Mouse (Mus musculus): ENCODE data around the gene Scfd1.
A peak's percentile ranks its signal among the peaks of the same experiment; 100 is the strongest.

Gene Scfd1

DNA sequence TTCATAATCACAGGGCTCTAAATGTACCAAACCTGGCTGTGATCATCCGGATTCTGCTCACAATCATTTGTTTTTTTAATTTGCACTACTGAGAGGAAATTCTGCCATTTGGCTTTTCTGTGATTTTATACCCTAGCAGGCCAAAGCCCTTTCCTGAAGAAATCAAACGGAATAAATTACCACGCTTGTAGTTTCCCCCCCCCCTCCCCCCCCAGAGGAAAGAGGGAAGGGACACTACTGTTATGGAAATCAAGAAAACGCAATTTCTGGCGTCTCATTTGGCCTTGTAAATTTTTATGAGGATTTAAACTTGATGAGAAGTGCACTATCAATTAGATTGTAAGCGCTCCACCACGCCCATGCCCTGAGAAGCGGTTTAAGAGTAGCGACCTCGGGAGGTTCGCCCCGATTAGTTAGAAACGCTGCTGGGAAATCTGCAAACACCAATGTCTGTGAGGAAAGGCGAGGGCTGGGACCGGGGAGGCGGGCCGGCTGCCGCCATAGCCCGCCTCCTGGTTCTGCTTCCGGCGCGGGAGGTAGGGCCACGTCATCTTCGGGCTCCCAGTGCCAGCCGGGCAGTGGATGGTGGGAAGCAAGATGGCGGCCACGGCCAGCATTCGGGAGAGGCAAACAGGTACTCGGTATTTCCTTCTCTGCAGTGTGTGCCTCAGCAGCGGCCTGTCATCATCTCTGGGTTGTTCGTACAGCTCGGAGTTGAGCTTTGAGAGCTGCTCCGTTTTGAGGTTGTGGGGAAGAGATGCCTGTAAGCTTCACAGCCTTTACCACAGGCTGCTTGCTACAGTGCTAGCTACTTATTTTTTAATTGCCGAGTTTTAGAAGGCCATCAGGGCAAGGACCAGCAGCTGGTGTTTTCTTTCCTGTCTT lies at the start of gene Scfd1:
Scfd1 (plus strand) TSS at position 508 of the 885 bp plus-strand sequence.
- DNase-seq (ENCODE audit: low spot score): peak; percentile 90

DNA sequence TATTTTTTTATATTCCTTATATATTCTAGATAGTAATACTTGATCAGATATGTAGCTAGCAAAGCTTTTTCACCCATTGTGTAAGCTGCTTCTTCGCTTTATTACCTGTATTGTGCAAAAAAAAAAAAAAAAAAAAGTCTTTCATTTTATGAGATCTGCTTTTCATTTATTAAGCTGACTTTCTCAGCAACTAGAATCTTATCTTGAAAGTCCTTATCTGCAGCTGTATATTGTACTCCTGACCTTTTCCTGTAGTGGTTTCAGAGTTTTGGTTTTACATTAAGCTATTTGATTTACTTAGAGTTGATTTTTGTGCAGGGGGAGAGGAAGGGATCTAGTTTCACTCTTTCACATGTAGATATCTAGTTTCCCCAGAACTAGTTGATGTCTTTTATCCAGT lies 40.3 kb upstream of the Scfd1 start:
- no peak for DNase-seq (ENCODE audit: low spot score)

DNA sequence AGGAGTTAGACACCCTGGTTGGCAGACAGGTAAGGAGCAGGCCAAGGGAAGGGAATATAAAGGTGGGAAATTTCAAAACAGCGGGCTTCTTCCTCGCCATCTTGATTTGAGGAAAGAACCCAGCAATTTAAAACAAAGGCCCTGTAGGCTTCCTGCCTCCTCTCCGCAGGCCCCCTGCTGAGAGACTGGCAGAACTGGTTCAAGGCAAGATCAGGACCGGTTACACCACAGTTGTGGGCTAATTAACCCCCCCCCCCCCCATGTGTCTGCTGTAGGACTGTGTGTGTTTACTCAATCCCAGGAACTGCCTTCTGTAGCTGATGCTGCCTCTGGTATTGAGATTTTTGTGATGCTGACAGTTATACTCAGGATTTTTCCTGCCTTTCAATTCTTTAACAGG lies 31.2 kb upstream of the Scfd1 start:
- DNase-seq (ENCODE audit: low spot score): no peak

DNA sequence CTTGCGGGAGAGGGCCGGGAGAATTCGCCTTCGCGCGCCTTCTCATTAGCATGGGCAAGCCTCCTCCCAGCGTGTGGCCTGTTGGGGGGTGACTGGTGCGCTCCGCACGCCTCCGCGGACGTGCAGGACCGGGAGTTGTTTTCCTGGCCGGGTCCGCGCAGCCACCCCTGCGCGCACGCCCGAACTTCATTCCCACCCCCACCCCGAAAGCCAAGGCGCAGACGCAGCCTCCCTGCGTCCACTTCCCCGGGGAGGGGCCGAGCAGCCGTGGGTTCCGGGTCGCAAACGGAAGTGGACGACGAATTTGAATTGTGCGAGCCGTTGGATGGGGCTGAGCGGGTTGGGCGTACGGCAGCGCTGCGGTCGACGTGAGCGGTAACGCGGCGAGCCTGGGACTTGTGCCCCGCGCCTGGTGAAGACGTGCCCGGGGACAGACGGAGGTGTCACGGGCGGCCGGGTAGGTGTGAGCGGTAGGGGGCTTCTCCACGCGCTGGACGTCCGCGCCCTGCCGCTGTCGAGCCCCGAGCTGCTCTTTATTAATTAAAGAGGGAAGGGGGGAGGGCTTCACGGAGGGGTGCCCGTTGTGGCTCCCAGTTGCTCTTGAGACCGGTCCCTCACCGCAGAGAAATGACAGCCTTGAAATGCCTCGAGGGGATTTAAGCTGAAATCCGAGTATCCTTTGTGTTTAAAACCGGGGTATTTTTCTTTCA lies 29.2 kb upstream of the Scfd1 start, which contains the start of gene G2e3:
G2e3 (plus strand) TSS at position 74 of the 710 bp plus-strand sequence.
- peak; percentile 72 for DNase-seq (ENCODE audit: low spot score)

DNA sequence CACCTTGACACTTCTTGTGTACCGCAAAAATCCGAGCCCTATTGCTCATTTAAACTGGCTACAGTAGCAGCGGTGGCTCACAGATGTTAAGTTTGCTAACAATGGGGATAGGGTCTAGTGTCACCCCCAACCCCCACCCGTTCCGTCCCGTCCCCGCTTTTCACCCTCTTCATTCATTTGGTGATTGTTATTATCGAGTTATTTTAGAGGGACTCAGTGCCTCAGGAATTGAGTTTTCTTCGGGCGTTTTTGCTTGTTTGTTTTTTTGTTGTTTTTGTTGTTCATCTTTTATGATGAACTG lies 28.7 kb upstream of the Scfd1 start:
- no peak for DNase-seq (ENCODE audit: low spot score)

DNA sequence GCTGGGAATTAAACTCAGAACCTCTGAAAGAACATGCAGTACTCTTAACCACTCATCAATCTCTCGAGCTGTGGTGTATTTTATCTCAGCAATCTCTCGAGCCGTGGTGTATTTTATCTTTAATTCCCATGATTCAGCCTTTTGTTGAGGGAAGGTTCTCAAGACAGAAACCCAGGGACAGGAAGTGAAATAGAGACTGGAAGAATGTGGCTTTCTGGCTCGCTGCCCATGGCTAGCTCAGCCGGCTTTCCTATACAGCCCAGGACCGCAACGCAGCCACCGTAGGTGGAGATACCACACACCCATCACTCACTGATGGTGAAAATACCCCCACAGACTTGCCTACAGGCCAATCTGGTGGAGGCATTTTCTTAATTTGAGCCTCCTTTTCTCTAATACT lies 22.0 kb upstream of the Scfd1 start:
- no peak for DNase-seq (ENCODE audit: low spot score)

DNA sequence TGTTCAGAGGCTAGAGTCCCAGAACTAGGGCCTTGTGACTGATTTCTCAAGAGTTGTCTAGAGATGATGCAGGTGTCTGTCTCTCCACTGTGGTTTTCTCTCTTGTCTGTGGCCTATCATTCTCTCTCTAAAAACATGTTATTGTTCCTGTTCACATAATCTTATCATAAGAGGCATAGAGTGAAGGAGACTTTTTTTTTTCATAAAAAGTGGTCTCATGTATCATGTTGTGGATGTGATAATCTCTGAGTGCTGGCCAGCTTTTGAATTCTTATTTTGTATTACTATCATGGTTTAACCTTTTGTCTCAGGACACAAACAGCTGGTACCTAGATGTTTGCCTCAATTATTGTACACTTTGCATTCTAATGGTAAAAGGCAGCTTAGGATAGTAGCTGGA lies 16.0 kb upstream of the Scfd1 start:
- DNase-seq (ENCODE audit: low spot score): no peak

DNA sequence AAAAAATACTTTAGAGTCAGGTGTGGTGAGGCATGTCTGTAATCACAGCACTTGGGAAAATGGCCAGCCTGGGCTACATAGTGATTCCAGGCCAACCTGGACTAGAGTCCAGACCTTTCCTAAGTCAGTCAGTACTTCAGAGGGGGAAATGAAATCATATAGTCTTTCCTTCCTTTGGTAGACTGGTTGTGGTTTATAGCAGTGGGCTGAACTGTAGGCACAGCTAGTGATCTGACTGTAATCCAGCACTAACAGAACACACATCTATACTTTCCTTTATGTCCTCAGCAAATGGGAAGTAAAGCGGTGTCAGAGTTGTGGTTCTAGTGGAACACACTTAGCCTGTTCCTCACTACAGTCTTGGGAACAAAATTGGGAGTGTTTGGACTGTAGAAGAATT lies 14.4 kb upstream of the Scfd1 start:
- DNase-seq (ENCODE audit: low spot score): no peak

DNA sequence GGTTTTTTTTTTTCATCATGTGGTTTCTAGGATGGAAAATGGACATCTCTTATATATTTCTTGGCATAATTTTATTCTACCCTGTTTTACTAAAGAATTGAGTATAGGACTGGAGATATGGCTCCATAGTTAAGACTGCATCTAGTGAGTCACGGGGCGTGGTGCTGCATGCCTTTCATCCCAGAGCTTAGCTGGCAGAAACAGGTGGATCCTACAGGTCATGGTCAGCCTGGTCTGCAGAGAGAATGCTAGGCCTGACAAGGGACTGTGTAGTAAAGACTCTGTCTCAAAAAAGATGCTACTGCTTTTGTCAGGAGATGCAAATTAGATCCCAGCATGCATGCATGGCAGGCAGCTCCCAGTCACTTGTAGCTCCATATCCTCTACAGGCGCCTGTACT lies 8.8 kb upstream of the Scfd1 start:
- DNase-seq (ENCODE audit: low spot score): no peak

DNA sequence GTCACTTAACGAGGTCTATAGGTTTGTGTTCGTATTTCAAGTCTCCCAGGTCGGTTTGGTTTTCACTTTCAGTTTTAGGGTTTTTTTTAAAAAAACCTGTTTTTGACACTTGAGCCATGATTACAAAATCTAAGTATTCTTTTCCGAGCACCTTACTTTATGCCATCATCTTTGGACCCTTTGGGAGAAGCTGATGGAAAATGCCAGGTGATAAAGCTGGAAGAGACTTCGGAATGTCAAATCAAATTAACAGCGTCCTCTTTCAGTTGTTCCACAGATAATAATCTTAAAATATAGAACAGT lies 529 bp downstream of the Scfd1 start:
- DNase-seq (ENCODE audit: low spot score): no peak

DNA sequence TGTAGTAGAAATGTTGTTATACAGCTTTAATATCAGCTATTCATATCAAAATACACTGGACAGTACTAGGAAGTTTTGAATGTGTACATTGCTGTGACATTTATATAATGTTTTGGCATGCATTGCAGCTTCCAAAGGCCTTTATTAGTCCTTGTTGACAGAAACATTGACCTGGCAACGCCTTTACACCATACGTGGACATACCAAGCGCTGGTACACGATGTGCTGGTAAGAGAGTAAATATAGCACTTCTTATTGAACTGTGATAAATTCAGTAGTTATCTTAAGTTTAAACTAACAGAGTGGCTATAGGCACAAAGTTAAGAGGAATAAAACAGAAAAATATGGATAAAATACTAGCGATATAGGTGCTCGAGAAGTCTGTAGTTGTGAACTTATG lies 22.6 kb downstream of the Scfd1 start:
- no peak for DNase-seq (ENCODE audit: low spot score)

DNA sequence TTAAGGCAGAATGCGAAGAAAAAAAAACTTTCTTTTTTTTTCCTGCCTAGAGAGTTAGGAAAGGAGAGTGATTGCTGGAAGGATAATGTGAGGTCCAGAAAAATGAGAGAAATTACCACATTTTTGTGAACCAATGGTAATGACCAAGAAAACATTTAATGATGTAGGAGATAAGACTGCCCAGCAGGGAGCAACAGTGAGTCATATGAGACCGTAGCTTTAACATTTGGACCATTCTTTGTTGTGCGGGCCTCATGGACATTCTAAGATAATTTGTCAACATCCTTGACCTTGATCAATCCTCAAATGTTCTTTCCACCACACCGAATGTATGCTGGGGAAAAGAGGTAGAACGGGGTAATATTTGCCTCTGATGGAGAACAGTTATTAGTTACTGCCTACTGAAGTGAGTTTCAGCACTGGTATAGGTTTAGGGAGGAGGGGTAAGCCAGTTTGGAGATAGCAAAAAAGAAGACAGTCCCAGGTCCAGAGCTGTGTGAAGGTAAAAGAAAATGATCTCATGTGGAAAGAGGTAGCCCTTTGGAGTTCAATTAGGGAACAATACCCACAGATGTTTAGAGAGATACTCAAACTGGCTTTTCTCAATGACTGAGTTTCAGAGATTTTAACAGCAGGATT lies 24.9 kb downstream of the Scfd1 start:
- no peak for DNase-seq (ENCODE audit: low spot score)

DNA sequence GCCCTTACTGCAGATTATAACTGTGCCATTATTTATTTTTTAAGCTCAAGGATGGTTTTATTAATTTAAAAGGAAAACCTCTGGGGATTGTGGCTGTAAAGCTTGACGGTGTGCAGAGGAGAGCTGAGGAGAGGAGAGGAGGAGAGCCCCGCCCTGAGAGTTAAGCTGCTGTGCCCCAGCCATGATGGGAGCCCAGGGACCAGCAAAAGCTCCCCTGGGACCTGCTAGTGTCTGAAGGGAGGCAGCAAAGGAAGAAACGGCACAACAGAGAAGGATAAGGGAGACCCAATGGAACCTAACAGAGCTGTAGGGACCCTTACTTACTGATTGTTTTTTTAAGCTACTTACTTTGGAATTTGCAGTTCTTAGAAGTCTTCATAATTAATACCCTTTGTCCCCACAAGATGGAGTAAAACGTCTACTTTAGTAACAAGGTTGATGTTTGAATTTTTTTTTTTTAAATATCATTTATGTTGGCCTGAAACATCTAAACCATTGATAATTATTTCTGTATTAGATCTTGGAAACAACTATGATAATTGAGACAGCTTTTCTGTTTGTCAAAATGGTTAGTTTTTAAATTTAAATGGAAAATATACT lies 26.8 kb downstream of the Scfd1 start:
- DNase-seq (ENCODE audit: low spot score): no peak

DNA sequence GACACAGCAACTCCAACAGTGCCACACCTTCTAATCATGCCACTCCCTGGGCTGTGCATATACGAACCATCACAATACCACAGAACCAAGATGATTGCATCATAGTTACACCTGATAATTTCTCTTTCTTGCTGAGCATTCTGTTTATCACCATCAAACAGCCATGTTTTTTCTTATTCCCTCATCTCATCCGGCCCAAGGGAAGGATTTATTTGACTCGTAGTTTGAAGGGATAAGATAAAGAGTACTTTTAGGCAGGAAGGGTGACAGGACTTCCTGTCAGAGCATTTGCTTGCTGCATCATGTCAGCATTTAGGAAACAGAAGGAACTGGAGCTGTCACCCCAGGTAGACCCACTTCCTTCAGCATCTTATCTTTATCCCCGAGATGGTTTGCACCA lies 34.1 kb downstream of the Scfd1 start:
- no peak for DNase-seq (ENCODE audit: low spot score)

DNA sequence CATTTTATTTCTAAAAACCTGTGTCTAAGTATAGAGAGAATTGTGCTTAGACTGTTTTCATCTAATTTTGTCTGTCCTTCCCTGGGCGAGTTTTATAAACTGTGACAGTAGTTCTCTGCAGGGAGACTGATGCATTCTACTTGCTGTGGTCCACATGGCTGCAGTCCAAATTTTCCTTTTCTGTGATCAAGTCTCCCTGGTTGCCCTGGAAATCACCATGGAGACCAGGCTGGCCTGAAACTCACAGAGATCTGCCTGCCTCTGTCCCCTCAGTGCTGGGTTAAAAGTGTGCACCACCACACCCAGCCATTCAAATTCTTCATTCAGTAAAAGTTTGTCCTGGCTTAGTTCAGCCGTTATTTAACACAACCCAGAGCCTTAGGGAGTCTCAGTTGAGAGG lies 60.2 kb downstream of the Scfd1 start:
- DNase-seq (ENCODE audit: low spot score): no peak

DNA sequence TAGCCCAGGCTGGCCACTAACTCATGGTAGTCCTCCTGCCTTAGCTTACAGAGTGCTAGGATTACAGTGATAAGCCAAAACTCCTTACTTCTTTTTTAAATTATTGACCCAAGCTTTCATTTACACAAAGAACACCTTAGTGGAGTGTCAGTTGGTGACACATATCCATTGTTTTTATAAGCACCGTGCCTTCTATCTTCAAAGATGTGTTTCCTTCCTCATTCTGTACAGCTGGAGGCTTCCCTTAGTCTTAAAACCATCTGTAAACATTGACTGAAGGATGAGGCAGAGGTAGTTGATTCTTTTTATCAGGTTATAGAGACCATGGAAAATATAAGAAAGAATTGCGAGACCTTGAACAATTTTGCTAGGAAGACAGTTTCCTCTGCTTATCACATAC lies 61.0 kb downstream of the Scfd1 start:
- no peak for DNase-seq (ENCODE audit: low spot score)

DNA sequence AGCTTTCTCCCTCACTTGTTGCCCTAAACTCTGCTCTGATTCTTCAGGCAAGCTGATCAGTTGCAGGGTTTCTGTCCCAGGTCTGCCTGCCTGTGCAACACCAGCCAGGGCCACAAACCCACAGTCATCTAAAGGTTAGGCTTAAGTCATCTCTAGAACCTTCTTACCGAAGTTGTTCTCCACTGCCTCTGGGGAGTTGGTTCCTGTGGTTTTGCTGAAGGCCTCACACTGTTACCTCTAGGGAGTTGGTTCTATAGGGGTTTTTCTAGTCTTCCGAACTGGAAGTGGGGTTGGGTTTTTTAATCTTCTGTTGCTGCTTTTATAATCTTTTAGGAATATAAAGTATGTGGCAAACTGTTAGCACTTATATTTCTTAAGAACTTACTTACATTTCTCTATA lies 72.0 kb downstream of the Scfd1 start:
- DNase-seq (ENCODE audit: low spot score): no peak

DNA sequence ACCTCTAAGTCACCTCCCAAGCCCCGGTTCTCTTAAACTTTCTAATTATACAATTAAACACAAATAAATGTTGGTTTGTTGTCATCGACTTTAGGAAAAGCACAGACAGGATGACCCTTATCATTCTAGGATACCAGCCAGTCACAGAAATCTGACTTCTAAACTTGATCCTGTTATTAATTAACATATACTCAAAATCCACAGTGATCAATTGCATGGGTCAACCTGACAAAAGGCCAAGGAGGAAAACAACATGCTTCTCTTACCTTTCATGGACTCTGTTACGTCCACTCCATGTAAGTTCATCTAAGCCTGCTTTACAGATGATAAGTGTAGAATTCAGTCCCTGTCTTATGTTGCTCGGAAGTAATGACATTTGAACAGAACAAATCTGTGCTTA lies 93.6 kb downstream of the Scfd1 start:
- no peak for DNase-seq (ENCODE audit: low spot score)

DNA sequence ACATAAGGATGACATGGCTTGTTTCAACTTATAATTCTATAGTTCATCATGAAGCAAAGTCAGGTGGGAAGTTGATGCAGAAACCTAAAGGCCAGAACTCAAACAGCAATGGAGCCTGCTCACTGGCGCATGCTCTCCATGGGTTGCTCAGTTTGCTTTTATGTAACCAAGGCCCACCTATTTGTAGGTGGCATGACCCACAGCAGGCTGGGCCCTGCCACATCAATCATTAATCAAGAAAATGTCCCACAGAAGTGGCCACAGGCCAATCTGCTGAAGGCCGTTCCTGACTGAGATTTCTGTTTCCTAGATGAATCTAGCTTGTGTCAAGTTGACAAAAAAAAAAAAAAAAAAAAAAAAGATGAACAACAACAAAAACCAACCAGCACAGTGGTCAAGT lies 103.9 kb downstream of the Scfd1 start:
- DNase-seq (ENCODE audit: low spot score): no peak

DNA sequence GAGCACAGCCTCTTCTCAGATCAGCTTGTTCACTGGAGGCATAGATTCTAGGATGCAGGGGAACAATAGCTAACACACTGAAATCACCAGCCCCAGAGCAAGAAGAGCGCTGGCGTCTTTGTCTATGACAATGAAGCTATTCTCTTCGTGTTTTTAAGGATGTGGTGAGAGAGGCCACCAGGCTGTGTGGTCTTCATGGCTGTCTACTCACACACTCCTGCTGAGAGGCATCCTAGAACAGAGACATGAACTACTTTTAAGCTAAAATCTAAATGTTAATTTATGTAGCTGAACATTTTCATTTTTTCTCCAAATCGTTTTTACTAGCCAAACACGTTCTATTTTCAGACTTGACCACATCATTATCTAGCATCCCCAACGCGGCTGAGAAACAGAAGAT lies 114.7 kb downstream of the Scfd1 start:
- DNase-seq (ENCODE audit: low spot score): no peak

DNA sequence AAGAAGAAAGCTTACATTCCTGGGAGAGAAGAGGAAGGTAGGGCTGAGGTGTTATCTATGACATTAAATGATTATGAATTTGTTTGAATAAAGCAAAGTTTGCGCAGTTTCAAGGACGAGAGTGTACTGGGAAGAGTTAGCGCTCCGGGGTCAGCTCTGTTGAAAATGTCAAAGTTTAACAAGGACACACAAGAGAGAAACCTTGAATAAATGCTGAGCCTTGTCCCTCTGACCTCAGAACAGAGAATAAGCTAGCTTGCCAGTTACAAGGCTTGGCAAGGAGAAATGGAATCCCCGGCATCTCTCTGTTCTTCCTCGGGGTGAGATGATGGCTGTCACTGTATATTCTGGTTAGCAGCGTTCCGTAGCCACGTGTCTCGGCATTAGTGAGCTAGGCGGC lies 116.2 kb downstream of the Scfd1 start:
- DNase-seq (ENCODE audit: low spot score): no peak

DNA sequence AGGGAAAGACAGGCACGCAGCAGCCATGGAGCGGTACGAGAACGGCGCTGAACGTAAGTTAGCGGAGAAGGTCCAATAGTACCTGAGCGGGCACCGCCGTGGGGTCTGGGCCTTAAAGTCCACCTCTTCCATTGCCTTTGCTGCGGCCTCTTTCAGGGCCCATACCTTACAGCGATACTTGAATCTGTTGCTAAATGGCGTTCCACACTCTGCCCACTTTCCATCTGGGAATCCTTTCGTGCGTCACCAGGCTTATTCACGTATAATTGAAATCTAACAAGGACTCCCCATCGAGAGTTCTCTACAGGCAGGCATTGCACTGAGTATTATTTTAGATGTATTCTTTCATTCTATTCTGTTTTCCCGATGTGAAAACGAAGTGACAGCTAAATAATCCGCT lies 117.3 kb downstream of the Scfd1 start:
- DNase-seq (ENCODE audit: low spot score): no peak

Data from c-Kit-positive CD71-positive TER-119-positive erythroid progenitor cells, embryonic 14.5 days (primary cell).